Mouse (Mus musculus) retina, embryonic 14.5 days (tissue): ENCODE measurements around the gene Pdgfc.

Source experiments
- DNase-seq: peaks from one replicate; pipeline ENCODE4 v3.0.0-alpha.2; 2015; ENCODE audit warnings: low spot score

Gene Pdgfc

GRCm38 (mm10) chr3:81036151-81036553, at the start of gene Pdgfc:
Gene Pdgfc (plus strand): TSS chr3:81036416.
- DNase-seq, result no peak

GRCm38 (mm10) chr3:81009245-81009644, 27.0 kb upstream of the Pdgfc start:
- no peak for DNase-seq

- DNase-seq, result no peak
Measured at GRCm38 (mm10) chr3:81009899-81010298, 26.3 kb upstream of the Pdgfc start.

- no peak for DNase-seq
Measured at GRCm38 (mm10) chr3:81017385-81018051, 18.7 kb upstream of the Pdgfc start.

GRCm38 (mm10) chr3:81020064-81020463, 16.2 kb upstream of the Pdgfc start:
- DNase-seq, result peak; percentile 44

- no peak for DNase-seq
Measured at GRCm38 (mm10) chr3:81021783-81022182, 14.4 kb upstream of the Pdgfc start.

- no peak for DNase-seq
Measured at GRCm38 (mm10) chr3:81022266-81022665, 13.9 kb upstream of the Pdgfc start.

- DNase-seq, result no peak
Measured at GRCm38 (mm10) chr3:81022845-81023244, 13.4 kb upstream of the Pdgfc start.

GRCm38 (mm10) chr3:81023568-81023967, 12.6 kb upstream of the Pdgfc start:
- DNase-seq, result no peak

GRCm38 (mm10) chr3:81025568-81026213, 10.5 kb upstream of the Pdgfc start:
- DNase-seq, result no peak

GRCm38 (mm10) chr3:81028361-81028760, 7.9 kb upstream of the Pdgfc start:
- DNase-seq, result no peak

- DNase-seq, result no peak
Measured at GRCm38 (mm10) chr3:81029321-81029720, 6.9 kb upstream of the Pdgfc start.

- no peak for DNase-seq
Measured at GRCm38 (mm10) chr3:81029909-81030308, 6.3 kb upstream of the Pdgfc start.

- DNase-seq, result no peak
Measured at GRCm38 (mm10) chr3:81030311-81030710, 5.9 kb upstream of the Pdgfc start.

GRCm38 (mm10) chr3:81032014-81032413, 4.2 kb upstream of the Pdgfc start:
- DNase-seq, result no peak

- no peak for DNase-seq
Measured at GRCm38 (mm10) chr3:81034336-81035102, 1.7 kb upstream of the Pdgfc start.

GRCm38 (mm10) chr3:81036554-81037311, 517 bp downstream of the Pdgfc start:
- DNase-seq, result peak; percentile 63

GRCm38 (mm10) chr3:81037312-81037859, 1.2 kb downstream of the Pdgfc start:
- peak; percentile 61 for DNase-seq

- DNase-seq, result peak; percentile 77
Measured at GRCm38 (mm10) chr3:81039131-81039653, 3.0 kb downstream of the Pdgfc start.

GRCm38 (mm10) chr3:81044653-81045343, 8.6 kb downstream of the Pdgfc start:
- no peak for DNase-seq
